Mouse (Mus musculus) CH12.LX (cell line): ENCODE measurements around the gene Abca7. TPM values are rescaled to one million over a fixed set of nuclear protein-coding genes. Genes with fewer than 3 reads are reported as not detected.

Experiments
- DNase-seq: peaks from one replicate; pipeline ENCODE4 v3.0.0-alpha.2; 2013; ENCODE audit errors: extremely low read depth
- H3K27ac ChIP-seq: 2 replicates; pipeline ENCODE4 v1.5.1; 2012; ENCODE audit warnings: low read depth, mild to moderate bottlenecking, control low read depth, moderate library complexity; ENCODE audit not compliant: insufficient read depth
- H3K27me3 ChIP-seq: replicated peaks from 2 replicates; pipeline ENCODE3; 2012; ENCODE audit warnings: inconsistent platforms
- H3K36me3 ChIP-seq, 2 experiments: replicated peaks in 1 of 2; 2 replicates each; pipeline versions ENCODE3 to v1.6.1; 2012; ENCODE audit warnings: inconsistent platforms in 1 of 2, low read length in 1 of 2, mild to moderate bottlenecking in 1 of 2, mixed read lengths in 1 of 2, moderate library complexity in 1 of 2; ENCODE audit not compliant: control insufficient read depth in 1 of 2, insufficient read depth in 1 of 2
- H3K4me1 ChIP-seq, 2 experiments: 2 replicates each; pipeline ENCODE4 v1.6.1; 2012; ENCODE audit warnings: inconsistent platforms in 1 of 2, moderate library complexity in 1 of 2; ENCODE audit not compliant: insufficient read depth in 2 of 2, control insufficient read depth in 1 of 2
- H3K4me2 ChIP-seq: 2 replicates; pipeline ENCODE4 v1.6.1; 2012; ENCODE audit warnings: low read depth, mild to moderate bottlenecking, control low read depth; ENCODE audit not compliant: poor library complexity, insufficient read depth, severe bottlenecking
- H3K4me3 ChIP-seq, 3 experiments: fragments of 150-350 bp in 1 of 3; sonication (generic) in 1 of 3; replicated peaks in 1 of 3; 2 replicates each; pipeline versions ENCODE3 to v1.5.1; 2011 to 2012; ENCODE audit warnings: low read depth in 2 of 3, low read length in 2 of 3, mild to moderate bottlenecking in 2 of 3, moderate library complexity in 2 of 3, control low read depth in 1 of 3, improper control_type of control experiment in 1 of 3, inconsistent platforms in 1 of 3, mixed read lengths in 1 of 3; ENCODE audit not compliant: poor library complexity in 1 of 3
- H3K79me2 ChIP-seq: replicated peaks from 2 replicates; pipeline ENCODE4 v1.6.1; 2012; ENCODE audit warnings: mild to moderate bottlenecking, moderate library complexity; ENCODE audit not compliant: control insufficient read depth, poor library complexity, insufficient read depth, severe bottlenecking; ENCODE audit errors: extremely low read depth
- H3K9ac ChIP-seq: 2 replicates; pipeline ENCODE4 v1.6.1; 2012; ENCODE audit warnings: low read depth, mild to moderate bottlenecking, control low read depth, moderate library complexity; ENCODE audit not compliant: insufficient read depth
- H3K9me3 ChIP-seq: replicated peaks from 2 replicates; pipeline ENCODE3; 2012; ENCODE audit warnings: low read length, inconsistent platforms, mixed read lengths
- ELF1 ChIP-seq: IDR thresholded peaks from 2 replicates; pipeline ENCODE4 v1.6.1; 2014; ENCODE audit warnings: low read depth, mild to moderate bottlenecking, inconsistent platforms, low read length, improper control_type of control experiment
- GABPA ChIP-seq: IDR thresholded peaks from 2 replicates; pipeline ENCODE4 v1.6.1; 2012; ENCODE audit warnings: low read depth, low read length, improper control_type of control experiment, inconsistent platforms; ENCODE audit not compliant: insufficient replicate concordance
- MXI1 ChIP-seq: IDR thresholded peaks from 2 replicates; pipeline ENCODE4 v1.6.1; 2011; ENCODE audit warnings: mild to moderate bottlenecking, low read depth, low read length, improper control_type of control experiment
- NELFE ChIP-seq: IDR thresholded peaks from 2 replicates; pipeline ENCODE4 v1.6.1; 2011; ENCODE audit warnings: low read depth, low read length, improper control_type of control experiment
- POLR2A ChIP-seq: IDR thresholded peaks from 2 replicates; pipeline ENCODE4 v1.6.1; 2011; ENCODE audit warnings: low read depth, mild to moderate bottlenecking, improper control_type of control experiment, low read length
- RCOR1 ChIP-seq: conservative IDR thresholded peaks from 2 replicates; pipeline ENCODE4 v1.6.1; 2012; ENCODE audit warnings: low read depth, mild to moderate bottlenecking, inconsistent platforms, low read length, improper control_type of control experiment
- SMC3 ChIP-seq: IDR thresholded peaks from 2 replicates; pipeline ENCODE4 v1.6.1; 2011; ENCODE audit warnings: low read depth, low read length, improper control_type of control experiment
- TCF12 ChIP-seq: IDR thresholded peaks from 2 replicates; pipeline ENCODE4 v1.6.1; 2014; ENCODE audit warnings: low read depth, mild to moderate bottlenecking, inconsistent platforms, low read length, improper control_type of control experiment
- ZC3H11A ChIP-seq: IDR thresholded peaks from 2 replicates; pipeline ENCODE4 v1.6.1; 2012; ENCODE audit warnings: low read depth, mild to moderate bottlenecking, inconsistent platforms, low read length, improper control_type of control experiment
- dilution Hi-C: fragments of 300-500 bp; cut with MboI; formaldehyde crosslinking; loops from 2 replicates; pipeline ENCODE4 v1.14.3; 2020; ENCODE audit warnings: low sequenced_read_pairs; ENCODE audit not compliant: extremely low pct_unique_long_range_greater_than_20kb, extremely low pct_ligation_motif_present
- in situ Hi-C: fragments of 300-500 bp; cut with MboI; formaldehyde crosslinking; loops from 3 replicates; pipeline ENCODE4 v1.14.3; 2019; ENCODE audit warnings: low sequenced_read_pairs, low pct_ligation_motif_present, low pct_unique_long_range_greater_than_20kb, mixed read lengths
- polyA plus RNA-seq: library from polyadenylated mRNA; unstranded; fragments of >175 nt; gene quantifications from 2 replicates; pipeline ENCODE4 v1.2.1, GENCODE M21; 2012; ENCODE audit warnings: low read depth; ENCODE audit not compliant: insufficient read length
- total RNA-seq, 2 experiments: library from RNA; depleted of rRNA; stranded (reverse); fragments of 300-350 nt in 1 of 2; fragments of >200 nt in 1 of 2; gene quantifications; 2 replicates each; pipeline ENCODE4 v1.2.3; 2012 to 2014

Gene Abca7
- total and polyA plus RNA-seq, 3 experiments, result 2.3 to 7.0 (median 6.1) TPM

DNA sequence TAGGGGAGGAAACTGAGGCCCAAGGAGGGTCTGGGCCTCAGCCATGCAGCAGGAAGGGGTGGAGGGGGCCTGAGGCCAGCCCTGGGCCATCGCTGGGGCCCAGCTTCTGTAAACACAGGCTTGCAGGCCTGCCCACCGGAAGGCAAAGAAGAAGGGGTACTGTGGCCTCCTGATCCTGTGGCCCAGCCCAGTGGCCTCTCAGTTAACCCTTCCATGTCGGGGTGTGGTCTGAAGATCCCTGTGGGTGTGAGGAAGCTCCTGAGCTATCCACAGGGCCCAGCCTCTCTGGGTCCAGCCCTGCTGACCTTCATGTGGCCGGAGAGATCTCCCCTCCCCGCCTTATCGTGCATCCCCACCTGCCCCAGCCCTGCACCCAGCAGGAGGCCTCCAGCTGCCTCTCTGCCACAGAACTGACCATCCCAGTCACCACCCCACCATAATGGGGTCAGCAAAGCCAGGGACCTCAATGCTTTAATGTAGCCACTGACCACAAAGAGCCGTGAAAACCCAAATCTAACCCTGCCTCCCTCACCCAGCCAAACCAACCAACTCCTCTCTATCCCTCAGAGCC lies 49.5 kb upstream of the Abca7 start:
- no peak overlapping the region for H3K4me2 ChIP-seq
- peaks cover 34 to 71% of the 10 kb centered on the region in 2 experiments for H3K4me1 ChIP-seq

DNA sequence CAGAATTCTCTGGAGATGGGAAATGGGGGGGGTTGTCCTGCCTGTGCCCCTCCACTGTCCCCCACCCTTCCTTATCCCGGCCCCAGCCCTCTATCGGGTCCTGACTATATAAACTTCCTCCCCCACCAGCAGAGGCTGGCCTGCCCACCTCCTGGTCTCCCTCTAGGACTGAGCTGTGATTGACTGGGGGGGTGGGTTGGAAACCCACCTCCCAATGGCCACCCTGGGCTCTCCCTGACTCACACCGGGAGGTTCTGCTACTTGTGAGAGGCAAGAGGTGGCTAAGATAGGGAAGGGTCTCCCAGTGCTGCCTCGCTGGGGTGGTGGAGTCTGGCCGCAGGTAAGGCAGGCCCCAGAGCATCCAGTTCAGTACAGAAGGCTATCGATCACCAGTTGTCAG lies 48.8 kb upstream of the Abca7 start:
- Histone ChIP-seq H3K36me3 (peaks cover 61 to 91% of the 10 kb centered on the region in 2 experiments), H3K9me3 (no peaks in the 10 kb centered on the region), H3K27ac (peak overlapping the region; percentile 18; the same call in 1 of the 2 replicates), H3K9ac (no peak overlapping the region), H3K4me1 (peaks cover 33 to 65% of the 10 kb centered on the region in 2 experiments), H3K27me3 (no peaks in the 10 kb centered on the region), H3K4me3 (no peak overlapping the region), H3K79me2 (peaks cover 43% of the 10 kb centered on the region), H3K4me2 (no peak overlapping the region)
- DNase-seq, result no peak
- TF ChIP-seq RCOR1 (no peak), GABPA (no peak), ELF1 (no peak), NELFE (no peak), POLR2A (0 out of 2 replicates have a peak, but pooled peaks have one; percentile 2), TCF12 (no peak), MXI1 (no peak)
- dilution Hi-C loops, result no loop called here
- in situ Hi-C loops, result no loop called here

More for the DNA sequence above, 49.5 kb upstream of the Abca7 start:
- Histone ChIP-seq H3K27ac (0 out of 2 replicates have a peak overlapping the region, but pooled peaks have one; percentile 8), H3K9ac (no peak overlapping the region), H3K9me3 (no peaks in the 10 kb centered on the region), H3K36me3 (peaks cover 66 to 92% of the 10 kb centered on the region in 2 experiments), H3K4me3 (no peak overlapping the region), H3K27me3 (no peaks in the 10 kb centered on the region), H3K79me2 (peaks cover 49% of the 10 kb centered on the region)
- in situ Hi-C loops (no loop called here), dilution Hi-C loops (no loop called here)
- no peak for DNase-seq
- no peak for TF ChIP-seq RCOR1
- TF ChIP-seq POLR2A, result 0 out of 2 replicates have a peak, but pooled peaks have one; percentile 24
- no peak for TF ChIP-seq SMC3

DNA sequence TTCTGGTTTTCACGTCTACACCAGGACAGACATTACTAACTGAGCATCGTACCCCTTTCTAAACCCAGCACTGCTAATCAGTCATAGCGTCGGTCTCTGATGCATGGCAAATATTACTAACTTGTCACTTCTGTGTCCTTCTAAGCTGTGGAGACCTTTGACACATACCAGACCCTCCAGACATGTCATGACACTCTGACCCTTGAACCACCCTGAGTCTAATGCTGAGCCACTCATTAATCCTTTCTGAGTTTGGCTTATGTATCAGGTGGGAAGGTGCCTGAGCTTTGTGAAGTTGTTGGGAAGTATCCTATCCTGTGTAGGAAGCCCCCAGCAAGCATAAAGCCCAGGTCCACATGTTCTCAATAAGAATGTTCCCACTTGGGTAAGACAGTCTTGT lies 46.4 kb upstream of the Abca7 start:
- in situ Hi-C loops, result no loop called here
- peaks cover 24% of the 10 kb centered on the region for H3K79me2 ChIP-seq
- H3K4me2 ChIP-seq, result no peak overlapping the region
- peaks cover 73 to 91% of the 10 kb centered on the region in 2 experiments for H3K36me3 ChIP-seq
- no peaks in the 10 kb centered on the region for H3K9me3 ChIP-seq
- peaks cover 25 to 64% of the 10 kb centered on the region in 2 experiments for H3K4me1 ChIP-seq
- no peak overlapping the region for H3K27ac ChIP-seq
- no peak for TF ChIP-seq ZC3H11A
- peak; percentile 38 for TF ChIP-seq POLR2A
- no peak overlapping the region for H3K9ac ChIP-seq
- no peak for DNase-seq
- no peak overlapping the region for H3K4me3 ChIP-seq
- H3K27me3 ChIP-seq, result no peaks in the 10 kb centered on the region
- dilution Hi-C loops, result no loop called here
